Mouse (Mus musculus): ENCODE measurements at regions not wholly inside any gene's neighbourhood (a gene's known extent, or its start where the extent isn't known, plus 50 kb on each side); places are given as distances from the start of the nearest gene placed in this dataset.

DNA sequence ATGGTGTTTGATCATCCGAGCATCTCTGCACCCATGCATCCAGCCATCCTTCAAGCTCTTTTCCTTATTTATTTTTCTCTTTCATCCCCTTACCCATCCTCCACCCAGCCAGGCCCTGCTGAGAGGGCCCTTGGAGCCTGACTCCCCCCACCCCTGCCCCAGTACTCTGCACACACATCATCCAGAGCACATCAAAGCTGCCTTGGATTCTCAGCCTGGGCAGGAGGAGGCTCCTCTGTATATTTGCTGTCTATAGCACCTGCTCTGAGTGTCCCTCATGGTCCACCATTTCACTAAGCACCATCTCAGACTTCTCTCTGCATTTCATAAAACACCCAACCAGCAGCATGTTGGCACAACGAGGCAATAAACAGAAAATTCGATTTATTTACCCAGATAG is 101.9 kb downstream of the Mn1 start:
- TF ChIP-seq CTCF (IDR thresholded peaks at IDR 0.05; ENCODE audit: control insufficient read depth, insufficient read depth, low read length) (no peak), POLR2A (IDR thresholded peaks at IDR 0.05; ENCODE audit: borderline replicate concordance, control insufficient read depth, low read depth, low read length) (no peak)

Measured in bone marrow, adult 2 months (tissue).